Mouse (Mus musculus): Measurements from ENCODE around the gene Dph7.
"Not testable (repeated sequence)": the region's sequence is repeated elsewhere in the genome, so short reads cannot be mapped to it uniquely, and the experiment has no call there.

Gene Dph7

DNA sequence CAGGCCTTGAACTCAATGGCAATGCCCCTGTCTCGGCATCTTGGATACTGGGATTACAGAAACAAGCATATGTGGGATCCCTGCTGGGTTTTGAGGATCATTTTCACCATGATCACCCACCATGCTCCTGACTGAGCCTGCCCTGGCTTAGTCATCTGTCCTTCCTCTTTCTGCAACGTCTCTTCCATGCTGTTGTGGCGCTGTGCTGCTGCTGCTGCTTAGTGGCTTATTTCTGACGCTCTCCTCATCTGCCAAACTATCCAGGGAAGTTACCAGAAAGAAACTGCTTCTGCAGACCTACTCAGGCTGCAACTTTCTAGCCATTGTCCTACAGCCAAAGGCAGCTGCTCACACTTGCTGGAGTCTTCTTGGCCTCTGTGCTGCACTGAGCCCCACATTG lies 8.2 kb downstream of the Dph7 start:
- DNase-seq (ENCODE audit: low spot score): no peak

DNA sequence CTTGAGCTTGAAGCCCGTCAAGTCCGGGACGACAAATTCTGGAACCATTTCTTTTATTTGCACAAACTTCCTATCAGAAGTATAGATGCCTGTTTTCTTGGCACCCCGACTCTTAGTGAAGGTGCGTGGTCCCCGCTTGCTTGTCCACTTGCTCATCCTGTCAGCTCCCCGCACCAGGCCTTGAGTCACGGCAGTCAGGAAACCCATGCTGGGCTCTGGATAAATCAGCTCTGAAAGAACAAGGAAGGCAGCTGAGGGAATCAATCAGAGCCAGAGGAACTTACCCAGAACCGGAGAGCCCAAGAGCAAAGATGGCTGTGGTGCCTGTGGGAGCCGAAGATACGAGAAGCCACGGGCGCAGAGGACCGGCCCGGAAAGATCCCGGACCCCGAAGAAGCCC lies 12.3 kb downstream of the Dph7 start:
- not testable (repeated sequence) for DNase-seq (ENCODE audit: low spot score)

DNA sequence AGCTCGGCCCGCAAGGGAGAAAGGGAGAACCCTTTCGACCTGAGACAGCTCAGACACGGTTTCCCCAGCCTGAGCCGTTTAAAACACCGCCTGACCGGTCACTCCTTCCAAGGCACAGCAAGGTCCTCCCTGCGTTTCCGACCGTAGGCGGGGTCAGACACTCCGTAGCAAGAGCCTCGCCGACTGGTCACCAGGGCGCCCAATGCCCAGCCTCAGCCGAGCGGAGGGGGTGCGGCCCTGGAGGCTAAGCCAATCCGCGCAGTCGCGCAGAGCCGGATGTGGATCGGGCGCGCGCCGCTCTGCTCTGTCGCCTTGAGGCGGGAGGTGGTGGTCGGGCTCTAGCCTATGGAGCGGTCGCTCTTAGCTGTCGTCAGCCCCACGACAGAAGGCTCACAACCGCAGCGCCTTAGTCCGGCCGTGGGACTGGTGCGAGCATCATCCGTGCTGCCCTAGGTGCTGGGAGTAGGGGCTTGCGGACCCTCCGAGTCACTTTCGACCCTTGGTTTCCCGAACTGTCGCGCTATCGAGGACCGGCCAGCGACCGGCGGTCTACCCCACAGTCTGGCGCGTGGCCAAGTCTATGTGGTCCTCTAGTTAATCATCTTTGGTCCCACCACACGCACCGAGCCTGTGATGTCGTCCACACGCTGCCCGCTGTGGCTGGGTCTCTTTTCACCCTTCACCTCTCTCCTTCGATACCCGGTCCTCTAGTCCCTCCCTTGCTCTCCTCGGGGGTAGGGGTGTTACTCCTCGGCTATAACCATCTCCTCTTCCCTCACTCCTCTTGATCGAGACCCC lies 12.9 kb downstream of the Dph7 start, which contains the start of gene Mrpl41:
Gene Mrpl41, minus strand, starts transcription at position 193 of the 798 bp plus-strand sequence.
- DNase-seq (ENCODE audit: low spot score): peak; percentile 97

DNA sequence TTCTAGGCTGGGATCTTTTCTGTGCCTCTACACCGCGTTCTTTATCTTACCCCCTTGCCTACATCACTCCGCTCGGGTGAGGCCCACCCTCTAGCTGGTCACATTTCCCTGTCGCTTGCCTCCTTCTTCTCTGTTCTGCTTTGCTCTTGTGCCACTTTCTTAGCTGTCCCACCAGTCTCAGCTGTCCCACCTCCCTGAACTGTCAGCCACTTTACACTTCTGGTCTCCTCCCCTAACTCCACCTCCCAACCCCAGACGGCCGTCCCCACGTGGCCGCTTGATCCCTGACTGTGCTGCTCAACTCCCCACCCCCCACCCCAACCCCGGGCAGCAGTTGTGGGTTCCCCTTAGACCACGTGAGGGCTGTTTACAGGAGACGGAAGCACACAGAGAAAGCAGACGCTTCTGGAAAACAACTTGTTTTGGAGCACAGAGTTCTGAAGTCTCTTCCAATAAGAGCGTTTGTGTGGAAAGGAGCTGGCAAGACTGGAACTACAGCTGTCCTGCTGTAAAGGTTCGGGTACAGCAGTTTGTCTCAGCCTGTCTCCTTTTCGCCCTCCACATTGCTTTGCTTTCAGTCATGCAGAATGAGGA lies 13.6 kb downstream of the Dph7 start, which contains the start of gene Pnpla7:
Gene Pnpla7, plus strand, starts transcription at position 330 of the 594 bp plus-strand sequence.
- peak; percentile 67 for DNase-seq (ENCODE audit: low spot score)

DNA sequence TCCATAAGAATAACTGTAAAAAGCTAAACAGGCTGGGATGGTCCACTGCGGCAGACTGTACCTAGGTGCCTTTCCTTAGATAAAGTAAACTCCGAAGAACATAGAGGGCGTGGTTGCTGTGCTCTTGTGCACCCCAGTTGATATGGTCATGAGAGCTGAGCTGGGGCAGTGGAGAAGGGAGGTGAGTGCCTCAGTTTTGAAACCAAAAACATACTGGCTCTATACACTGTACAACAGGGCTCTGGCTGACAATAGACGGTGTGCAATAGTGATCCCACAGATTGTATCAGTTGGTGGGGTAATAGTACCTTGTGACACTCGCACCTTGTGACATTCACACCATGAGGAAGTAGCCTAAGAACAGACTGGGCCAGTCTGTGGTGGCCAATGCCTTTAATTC lies 14.8 kb downstream of the Dph7 start:
- DNase-seq (ENCODE audit: low spot score): no peak

DNA sequence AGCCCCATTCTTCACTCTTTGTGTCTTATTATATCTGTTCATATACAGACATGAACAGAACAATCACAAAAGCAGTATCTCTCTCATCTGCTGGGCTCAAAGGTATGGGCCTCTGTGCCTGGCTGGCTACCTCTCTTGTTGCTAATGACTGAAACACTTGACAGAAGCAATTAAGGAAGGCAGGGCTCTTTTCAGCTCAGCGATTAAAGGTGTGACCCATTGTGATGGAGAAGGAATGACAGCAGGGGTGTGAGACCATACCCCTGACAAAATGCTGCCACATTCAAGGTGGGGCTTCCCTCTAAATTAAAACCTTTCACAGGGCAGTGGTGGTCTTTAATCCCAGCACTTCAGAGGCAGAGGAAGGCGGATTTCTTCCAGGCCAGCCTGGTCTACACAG lies 25.6 kb downstream of the Dph7 start:
- DNase-seq (ENCODE audit: low spot score): no peak

DNA sequence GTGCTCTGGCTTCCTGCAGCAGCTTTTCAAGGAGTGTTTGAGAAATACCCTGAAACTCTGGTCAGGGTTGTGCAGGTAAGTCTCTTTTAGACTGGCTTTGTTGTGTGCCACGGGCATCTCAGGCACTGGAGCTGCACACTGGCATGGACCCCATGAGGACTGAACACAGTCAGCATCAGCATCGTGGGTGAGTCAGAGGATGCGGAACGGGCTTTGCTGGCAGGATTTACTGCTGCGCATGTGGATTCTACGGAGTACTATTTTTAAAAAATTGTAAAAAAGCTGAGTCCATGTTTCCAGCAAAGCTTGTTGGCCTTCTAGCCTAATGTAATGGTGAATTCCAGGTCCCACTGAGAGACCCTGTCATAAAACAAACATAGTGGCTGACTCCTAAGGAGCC lies 33.1 kb downstream of the Dph7 start:
- DNase-seq (ENCODE audit: low spot score): no peak

DNA sequence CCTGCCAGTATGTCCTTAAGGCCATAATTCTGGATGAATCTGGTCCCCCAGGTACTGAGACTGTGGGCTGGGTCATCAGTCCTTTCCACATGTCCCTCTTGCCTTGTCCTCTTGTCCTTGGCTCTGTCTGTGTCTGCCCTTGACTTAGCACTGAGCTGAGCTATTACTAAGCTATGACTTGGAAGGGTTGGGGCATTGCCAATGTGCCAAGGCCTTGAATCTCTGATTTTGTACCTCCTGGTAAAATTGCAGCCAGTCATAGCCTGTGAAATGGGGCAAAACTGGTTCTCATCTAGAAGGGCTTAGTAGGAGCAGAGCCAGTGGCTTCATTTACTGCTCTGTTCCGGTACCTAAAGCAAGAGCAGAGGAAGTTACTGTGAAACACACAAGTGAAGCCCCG lies 34.3 kb downstream of the Dph7 start:
- no peak for DNase-seq (ENCODE audit: low spot score)

DNA sequence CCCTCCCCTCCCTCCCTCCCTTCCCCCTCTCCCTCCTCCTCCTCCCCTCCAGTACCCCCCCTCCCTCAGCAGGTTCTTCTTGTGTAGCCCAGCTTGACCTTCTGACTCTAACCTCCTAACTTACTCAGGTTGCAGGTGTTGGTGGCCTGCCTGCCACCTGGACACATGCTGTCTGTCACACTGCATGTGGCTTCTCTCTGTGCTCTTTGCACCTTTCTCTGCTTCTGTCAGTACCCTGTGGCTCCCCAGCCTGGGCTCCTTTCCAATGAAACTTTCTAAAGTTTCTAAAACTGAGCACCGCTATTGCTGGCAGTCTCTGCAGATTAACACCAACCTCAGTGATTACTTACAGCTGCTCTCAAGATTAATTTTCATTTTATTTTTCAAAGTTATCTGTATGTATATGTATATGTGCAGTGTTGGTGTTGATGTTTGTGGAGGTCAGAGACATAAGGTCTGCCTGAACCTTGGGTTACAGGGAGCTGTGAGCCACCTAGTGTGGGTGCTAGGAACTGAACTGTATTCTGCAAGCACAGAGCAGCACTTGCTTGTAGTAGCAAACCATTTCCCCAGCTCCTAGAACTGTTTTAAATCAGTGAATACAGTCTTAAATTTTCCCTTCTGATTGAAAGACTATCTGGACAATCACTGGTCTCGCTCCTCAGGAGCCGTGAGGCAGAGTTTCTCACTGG lies 38.5 kb downstream of the Dph7 start:
- peak; percentile 11 for DNase-seq (ENCODE audit: low spot score)

DNA sequence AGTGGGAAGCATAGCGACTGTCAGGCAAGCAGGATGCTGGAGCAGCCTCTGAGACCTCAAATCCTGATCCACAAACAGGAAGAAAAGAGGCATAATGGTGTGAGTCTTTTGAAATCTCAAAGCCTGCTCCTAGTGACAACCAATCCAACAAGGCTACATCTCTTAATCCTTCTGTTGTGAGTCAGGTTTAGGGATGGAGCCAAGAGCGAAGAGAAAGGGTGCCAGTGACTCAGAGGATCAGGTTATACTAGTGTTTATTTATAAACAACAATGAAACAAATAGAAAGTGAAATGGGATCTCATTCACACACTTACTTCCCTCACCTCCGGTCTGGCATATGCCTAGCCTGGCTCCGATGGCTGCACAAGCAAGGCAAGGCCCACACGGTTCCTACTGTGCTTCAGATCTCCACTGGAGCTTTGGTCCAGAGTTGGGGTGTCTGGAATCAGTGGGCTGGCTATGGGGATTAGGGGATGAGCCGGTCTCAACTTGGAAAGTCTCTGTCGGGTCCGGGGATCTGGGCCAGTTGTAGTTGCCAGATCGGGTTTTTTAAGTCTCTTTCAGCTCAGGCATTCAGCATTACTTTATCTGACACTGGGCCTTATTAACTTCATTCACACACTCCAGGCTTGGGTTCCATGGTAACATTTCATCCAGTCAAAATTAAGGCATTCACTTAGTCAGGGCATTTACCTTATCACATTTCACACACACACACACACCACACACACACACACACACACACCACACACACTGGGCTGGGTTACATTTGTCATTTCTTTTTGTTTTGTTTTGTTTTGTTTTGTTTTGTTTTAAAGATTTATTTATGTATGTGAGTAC lies 42.0 kb downstream of the Dph7 start:
- no peak for DNase-seq (ENCODE audit: low spot score)

DNA sequence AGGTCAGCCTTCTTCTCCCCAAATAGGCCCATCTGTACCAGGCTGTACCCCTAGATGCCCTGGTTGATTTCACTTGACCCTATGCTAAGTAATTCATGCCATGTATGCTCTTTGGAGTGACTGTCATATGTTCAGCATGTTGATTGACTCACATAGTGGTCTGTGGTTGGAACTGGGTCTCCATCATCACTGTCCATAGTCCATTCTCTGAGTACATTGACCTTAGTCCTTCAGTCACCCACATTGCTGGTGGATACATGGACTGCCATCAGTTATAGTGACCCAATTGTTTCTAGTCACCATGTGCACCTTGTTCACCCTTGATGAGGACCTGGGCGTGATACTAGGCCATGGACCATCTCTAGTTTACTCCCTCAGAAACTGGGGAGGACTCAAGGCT lies 44.6 kb downstream of the Dph7 start:
- no peak for DNase-seq (ENCODE audit: low spot score)

DNA sequence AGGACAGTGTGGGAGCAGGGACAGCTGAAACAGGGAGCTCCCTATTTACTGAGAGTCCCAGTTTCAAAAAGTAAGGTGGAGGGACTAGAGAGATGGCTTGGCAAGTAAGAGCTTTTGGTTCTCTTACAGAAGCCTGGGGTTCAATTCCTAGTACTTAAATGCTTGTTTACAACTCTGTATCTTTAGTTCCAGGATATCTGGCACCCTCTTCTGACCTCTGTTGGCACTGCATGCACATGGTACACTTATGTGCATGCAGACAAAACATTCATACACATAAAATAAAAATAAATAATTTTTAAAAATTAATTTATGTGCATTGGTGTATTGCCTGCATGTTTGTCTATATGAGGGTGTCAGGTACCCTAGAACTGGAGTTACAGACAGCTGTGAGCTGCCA lies 46.0 kb downstream of the Dph7 start:
- no peak for DNase-seq (ENCODE audit: low spot score)
